10 mouse cellular contexts compared by ENCODE assay signal in genomic region chr9:119945173-119945900, GRCm38 (mm10). TPM values are rescaled to one million over a fixed set of nuclear protein-coding genes. Genes with fewer than 3 reads are reported as not detected.
DNase-seq lines count a peak whose midpoint lies in the region; TF ChIP-seq lines count a peak whose summit lies in the region.
"Had no signal": no experiment of that assay in that cellular context is flagged by ENCODE, and none has a peak within 500 bp of the region (broad histone marks: within the 10 kb centered on the region; RNA-seq: fewer than 3 reads in every experiment).

No protein-coding gene starts in this region.

- no peak for TF ChIP-seq POLR2A in kidney, adult 2 months (IDR thresholded peaks at IDR 0.05; ENCODE audit: low read depth, low read length)

- no peak overlapping the region for H3K27ac ChIP-seq in kidney, adult 2 months (ENCODE audit: insufficient read depth, low read depth, low read length)
- H3K27ac ChIP-seq: hindbrain, embryonic 15.5 days; liver, embryonic 15.5 days had no signal

- DNase-seq in kidney, adult 2 months = no peak
- no peak for DNase-seq in kidney, postnatal 10 days
- peak; percentile 24 for DNase-seq in c-Kit-positive CD71-positive TER-119-negative erythroid progenitor cells, embryonic 14.5 days (ENCODE audit: low read depth)
- peak; percentile 26 to 75 for DNase-seq in spleen, postnatal 10 days (ENCODE audit: low spot score in 2 of 2)
- no peak for DNase-seq in layer of hippocampus, postnatal 14 days (ENCODE audit: low spot score in 2 of 2)
- DNase-seq in left cerebral cortex, postnatal 14 days (ENCODE audit: low spot score in 2 of 2) = no peak
- DNase-seq in kidney, adult 18-20 months = no peak

- TF ChIP-seq CTCF in kidney, adult 2 months (conservative IDR thresholded peaks at IDR 0.05; ENCODE audit: insufficient read depth, insufficient read length, low read depth, low read length) = peak; percentile 40
- peak; percentile 93 for TF ChIP-seq CTCF in E14TG2a.4 (conservative IDR thresholded peaks at IDR 0.05; ENCODE audit: low read length)

- WGBS in kidney, adult 2 months = 80% methylated on average over 12 of the region's 12 CpGs

- H3K4me1 ChIP-seq in kidney, adult 2 months (ENCODE audit: control insufficient read depth, insufficient read depth, low read length) = no peaks in the 10 kb centered on the region
- peaks cover 49% of the 10 kb centered on the region for H3K4me1 ChIP-seq in E14TG2a.4 (replicated peaks; ENCODE audit: low read depth, low read length)
- H3K4me1 ChIP-seq: hindbrain, embryonic 15.5 days; liver, embryonic 15.5 days had no signal

- H3K9me3 ChIP-seq in E14TG2a.4 (ENCODE audit: low read length) = no peaks in the 10 kb centered on the region
- H3K9me3 ChIP-seq: hindbrain, embryonic 15.5 days; liver, embryonic 15.5 days had no signal

- H3K4me3 ChIP-seq in kidney, adult 2 months (ENCODE audit: insufficient read depth, low read depth, low read length) = no peak overlapping the region
- no peak overlapping the region for H3K4me3 ChIP-seq in E14TG2a.4 (replicated peaks; ENCODE audit: low read length)
- H3K4me3 ChIP-seq: hindbrain, embryonic 15.5 days; liver, embryonic 15.5 days had no signal

- no peaks in the 10 kb centered on the region for H3K27me3 ChIP-seq in kidney, adult 2 months (replicated peaks; ENCODE audit: control insufficient read depth, insufficient read depth, low read length)
- H3K27me3 ChIP-seq in E14TG2a.4 (ENCODE audit: insufficient read depth, low read length) = no peaks in the 10 kb centered on the region
- H3K27me3 ChIP-seq: hindbrain, embryonic 15.5 days; liver, embryonic 15.5 days had no signal

- intact Hi-C loops in left cerebral cortex, postnatal 14 days (cut with DNase I) = no loop called here

- H3K36me3 ChIP-seq in kidney, adult 2 months (ENCODE audit: control insufficient read depth, insufficient read depth, low read length) = no peaks in the 10 kb centered on the region
- no peaks in the 10 kb centered on the region for H3K36me3 ChIP-seq in E14TG2a.4 (ENCODE audit: insufficient read depth, low read length)
- H3K36me3 ChIP-seq: hindbrain, embryonic 15.5 days; liver, embryonic 15.5 days had no signal

RNA-seq across cellular contexts. Expression of gene Ttc21a, which starts 7.9 kb away (rescaled TPM):
- polyA plus RNA-seq in kidney, adult 2 months (2012; rRNA removed) = 0.06 and 0.07 TPM in 2 replicates
- 1 to 10 TPM; 1.1 to 2.6 TPM for total RNA-seq in layer of hippocampus, postnatal 14 days (2021)
- under 1 TPM; 0.55 TPM for total RNA-seq in left cerebral cortex, postnatal 14 days (2021)

RNA-seq across cellular contexts. Expression of gene Gorasp1, which starts 8.0 kb away (rescaled TPM):
- polyA plus RNA-seq in kidney, adult 2 months (2012; rRNA removed) = 17.8 and 20.7 TPM in 2 replicates
- total RNA-seq in layer of hippocampus, postnatal 14 days (2021) = 10 to 100 TPM; 33.2 to 34.1 TPM
- 10 to 100 TPM; 31.3 to 33.7 TPM for total RNA-seq in left cerebral cortex, postnatal 14 days (2021)

RNA-seq across cellular contexts. Expression of gene Csrnp1, which starts 39.1 kb away (rescaled TPM):
- 14.8 and 24.2 TPM in 2 replicates for polyA plus RNA-seq in kidney, adult 2 months (2012; rRNA removed)
- 10 to 100 TPM in 1 of 2 experiments, 1 to 10 TPM in 1; 8.9 to 11.9 TPM for total RNA-seq in layer of hippocampus, postnatal 14 days (2021)
- total RNA-seq in left cerebral cortex, postnatal 14 days (2021) = 10 to 100 TPM in 1 of 2 experiments, 1 to 10 TPM in 1; 9.4 to 11.1 TPM

RNA-seq across cellular contexts. Expression of gene Wdr48, which starts 50.7 kb away (rescaled TPM):
- polyA plus RNA-seq in kidney, adult 2 months (2012; rRNA removed) = 27.3 and 32.2 TPM in 2 replicates
- 10 to 100 TPM; 63.1 to 65.8 TPM for total RNA-seq in layer of hippocampus, postnatal 14 days (2021)
- total RNA-seq in left cerebral cortex, postnatal 14 days (2021) = 10 to 100 TPM; 75.3 to 79.6 TPM

Comparison
In these comparisons a context has a peak if more than half of its experiments do, and no peak if none do; other contexts are left out.
1. DNase-seq: peak in c-Kit-positive CD71-positive TER-119-negative erythroid progenitor cells, embryonic 14.5 days (single experiment) and spleen, postnatal 10 days (2 of 2); none in kidney, adult 2 months (single experiment), kidney, postnatal 10 days (single experiment), layer of hippocampus, postnatal 14 days (0 of 2), left cerebral cortex, postnatal 14 days (0 of 2) and kidney, adult 18-20 months (single experiment).